In the genomic region with DNA sequence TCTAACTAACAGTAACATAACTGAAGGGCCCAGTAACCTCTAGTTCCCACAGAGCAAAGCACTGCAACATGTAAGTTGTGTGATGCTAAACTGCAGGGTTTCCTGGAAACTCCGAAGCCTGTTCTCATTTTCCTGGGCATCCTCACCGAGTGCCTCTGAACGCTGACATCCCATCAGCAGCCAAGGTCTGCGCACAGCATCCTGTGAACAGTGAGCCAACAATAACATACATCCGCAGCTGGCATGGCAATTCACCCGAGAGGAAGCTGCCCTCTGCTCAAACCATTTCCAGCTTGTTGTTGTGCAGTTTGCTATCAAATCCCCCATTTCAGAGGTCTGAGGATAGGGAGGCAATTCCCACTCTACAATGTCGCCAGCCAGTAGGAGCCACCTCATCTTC, we compare ENCODE assay signal across 13 mouse cellular contexts.
A peak's percentile ranks its signal among the peaks of the same experiment; 100 is the strongest.
DNase-seq lines count a peak whose midpoint lies in the region; ATAC-seq and TF ChIP-seq lines count a peak whose summit lies in the region.
"Had no signal": no experiment of that assay in that cellular context is flagged by ENCODE, and none has a peak within 500 bp of the region (broad histone marks: within the 10 kb centered on the region; RNA-seq: fewer than 3 reads in every experiment).

No protein-coding gene starts in this region.

- H3K4me3 ChIP-seq in heart, embryonic 11.5 days (ENCODE audit: low read depth, low read length), result no peak overlapping the region
- no peak overlapping the region for H3K4me3 ChIP-seq in kidney, postnatal 0 days (replicated peaks; ENCODE audit: low read depth, low read length)
- H3K4me3 ChIP-seq in embryonic facial prominence, embryonic 10.5 days, result no peak overlapping the region
- H3K4me3 ChIP-seq in forebrain, embryonic 13.5 days, result no peak overlapping the region
- H3K4me3 ChIP-seq: intestine, embryonic 15.5 days; left cerebral cortex, adult 2 months had no signal

- H3K9me3 ChIP-seq in heart, embryonic 11.5 days (replicated peaks; ENCODE audit: control insufficient read depth, low read length), result 0 out of 2 replicates have a peak, but pooled peaks cover 5% of the 10 kb centered on the region
- H3K9me3 ChIP-seq in kidney, postnatal 0 days (replicated peaks; ENCODE audit: low read length), result no peaks in the 10 kb centered on the region
- H3K9me3 ChIP-seq in embryonic facial prominence, embryonic 10.5 days, result 0 out of 2 replicates have a peak, but pooled peaks cover 3% of the 10 kb centered on the region
- H3K9me3 ChIP-seq in forebrain, embryonic 13.5 days (replicated peaks), result peaks cover 10% of the 10 kb centered on the region; the same call in 1 of the 2 replicates
- H3K9me3 ChIP-seq: intestine, embryonic 15.5 days had no signal

- H3K36me3 ChIP-seq in heart, embryonic 11.5 days (ENCODE audit: control insufficient read depth, insufficient read depth, low read length), result no peaks in the 10 kb centered on the region
- no peaks in the 10 kb centered on the region; the same call in 1 of the 2 replicates for H3K36me3 ChIP-seq in kidney, postnatal 0 days (ENCODE audit: insufficient read depth, low read length)
- H3K36me3 ChIP-seq in embryonic facial prominence, embryonic 10.5 days (replicated peaks), result peaks cover 4% of the 10 kb centered on the region; the same call in 1 of the 2 replicates
- peaks cover 6% of the 10 kb centered on the region; the same call in 1 of the 2 replicates for H3K36me3 ChIP-seq in forebrain, embryonic 13.5 days (ENCODE audit: poor library complexity, severe bottlenecking)
- H3K36me3 ChIP-seq: intestine, embryonic 15.5 days had no signal

- H3K4me2 ChIP-seq in heart, embryonic 11.5 days, result no peak overlapping the region
- no peak overlapping the region for H3K4me2 ChIP-seq in kidney, postnatal 0 days (ENCODE audit: low read length)
- no peak overlapping the region for H3K4me2 ChIP-seq in forebrain, embryonic 13.5 days
- H3K4me2 ChIP-seq: intestine, embryonic 15.5 days had no signal

- ATAC-seq in heart, embryonic 11.5 days (replicated peaks; ENCODE audit: insufficient number of reproducible peaks, low FRiP score, low TSS enrichment), result no peak
- no peak for ATAC-seq in kidney, postnatal 0 days (replicated peaks; ENCODE audit: low FRiP score, low read depth)
- ATAC-seq in forebrain, embryonic 13.5 days, result no peak
- ATAC-seq: forebrain, embryonic 16.5 days; intestine, embryonic 15.5 days had no signal

- DNase-seq in heart, adult 11 months, result peak; percentile 95
- no peak for DNase-seq in kidney, postnatal 0 days (ENCODE audit: low spot score)
- no peak for DNase-seq in kidney, postnatal 4 days
- no peak for DNase-seq in embryonic facial prominence, embryonic 10.5 days (ENCODE audit: low spot score)
- peak; percentile 53 for DNase-seq in kidney, postnatal 14 days
- DNase-seq: cerebellum, adult 9-11 months; gastrocnemius, postnatal 25 days; right cerebral cortex, postnatal 25 days had no signal

- H3K9ac ChIP-seq in heart, embryonic 11.5 days (ENCODE audit: low read depth, low read length), result no peak overlapping the region
- H3K9ac ChIP-seq in kidney, postnatal 0 days (ENCODE audit: low read depth, low read length), result no peak overlapping the region
- no peak overlapping the region for H3K9ac ChIP-seq in forebrain, embryonic 13.5 days
- H3K9ac ChIP-seq: intestine, embryonic 15.5 days had no signal

- no peak overlapping the region for H3K27ac ChIP-seq in heart, embryonic 11.5 days (ENCODE audit: low read depth, low read length)
- H3K27ac ChIP-seq in kidney, postnatal 0 days, result peak overlapping the region; percentile 25; the same call in 1 of the 2 replicates
- peak overlapping the region; percentile 24; the same call in 1 of the 2 replicates for H3K27ac ChIP-seq in embryonic facial prominence, embryonic 10.5 days (replicated peaks)
- H3K27ac ChIP-seq in forebrain, embryonic 13.5 days, result no peak overlapping the region; the same call in 1 of the 2 replicates
- H3K27ac ChIP-seq: intestine, embryonic 15.5 days; left cerebral cortex, adult 2 months had no signal

- 71% methylated on average over 7 of the region's 7 CpGs for WGBS in heart, embryonic 11.5 days (ENCODE audit: insufficient replicate concordance)
- 68% methylated on average over 7 of the region's 7 CpGs for WGBS in kidney, postnatal 0 days
- WGBS in embryonic facial prominence, embryonic 10.5 days, result 88% methylated on average over 7 of the region's 7 CpGs
- WGBS in forebrain, embryonic 13.5 days, result 92% methylated on average over 7 of the region's 7 CpGs

- TF ChIP-seq CTCF in kidney, postnatal 0 days (IDR thresholded peaks at IDR 0.05; ENCODE audit: low read depth), result no peak

- H3K4me1 ChIP-seq in heart, embryonic 11.5 days (ENCODE audit: control insufficient read depth, insufficient read depth, low read length), result 0 out of 2 replicates have a peak, but pooled peaks cover 5% of the 10 kb centered on the region
- H3K4me1 ChIP-seq in kidney, postnatal 0 days (replicated peaks; ENCODE audit: insufficient read depth, low read length), result peaks cover 5% of the 10 kb centered on the region; the same call in 1 of the 2 replicates
- H3K4me1 ChIP-seq in embryonic facial prominence, embryonic 10.5 days, result peaks cover 29% of the 10 kb centered on the region
- peaks cover 9% of the 10 kb centered on the region; the same call in 1 of the 2 replicates for H3K4me1 ChIP-seq in forebrain, embryonic 13.5 days

- H3K27me3 ChIP-seq in heart, embryonic 11.5 days (ENCODE audit: control insufficient read depth, insufficient read depth, low read length), result no peaks in the 10 kb centered on the region
- no peaks in the 10 kb centered on the region for H3K27me3 ChIP-seq in kidney, postnatal 0 days (ENCODE audit: insufficient read depth, low read length)
- H3K27me3 ChIP-seq in embryonic facial prominence, embryonic 10.5 days (replicated peaks; ENCODE audit: low read depth, poor library complexity, severe bottlenecking), result no peaks in the 10 kb centered on the region
- no peaks in the 10 kb centered on the region for H3K27me3 ChIP-seq in forebrain, embryonic 13.5 days
- H3K27me3 ChIP-seq: intestine, embryonic 15.5 days had no signal

Comparison
In these comparisons a context has a peak if more than half of its experiments do, and no peak if none do; other contexts are left out.
1. DNase-seq: peak in heart, adult 11 months (single experiment) and kidney, postnatal 14 days (single experiment); none in kidney, postnatal 0 days (single experiment), kidney, postnatal 4 days (0 of 2) and embryonic facial prominence, embryonic 10.5 days (single experiment).
2. H3K27ac ChIP-seq: peak in kidney, postnatal 0 days (single experiment) and embryonic facial prominence, embryonic 10.5 days (single experiment); none in heart, embryonic 11.5 days (single experiment) and forebrain, embryonic 13.5 days (single experiment).